Comparison of ENCODE assay signal across 29 mouse cellular contexts in genomic region chr8:128284816-128285215, GRCm38 (mm10).
DNase-seq lines count a peak whose midpoint lies in the region; ATAC-seq and TF ChIP-seq lines count a peak whose summit lies in the region.
"Had no signal": no experiment of that assay in that cellular context is flagged by ENCODE, and none has a peak within 500 bp of the region (broad histone marks: within the 10 kb centered on the region; RNA-seq: fewer than 3 reads in every experiment).

No protein-coding gene starts in this region.

- ATAC-seq in granulocyte monocyte progenitor cell, adult 5-6 weeks (replicated peaks; ENCODE audit: poor library complexity, severe bottlenecking), result peak; percentile 32
- peak; percentile 41; the same call in 1 of the 2 replicates for ATAC-seq in limb, embryonic 14.5 days (ENCODE audit: low FRiP score, low read depth)
- ATAC-seq: forebrain, embryonic 13.5 days; forebrain, embryonic 16.5 days; hindbrain, embryonic 16.5 days; intestine, embryonic 15.5 days; Patski had no signal

- H3K36me3 ChIP-seq in limb, embryonic 14.5 days (ENCODE audit: control insufficient read depth, insufficient read depth, low read length), result no peaks in the 10 kb centered on the region
- H3K36me3 ChIP-seq: forebrain, embryonic 10.5 days; G1E; heart, embryonic 10.5 days; heart, embryonic 13.5 days; hindbrain, embryonic 10.5 days; hindbrain, embryonic 13.5 days; intestine, embryonic 15.5 days had no signal

- peak; percentile 37 for DNase-seq in heart, adult 11 months
- no peak for DNase-seq in heart, postnatal 36 days
- DNase-seq in limb, embryonic 14.5 days (ENCODE audit: low spot score), result peak; percentile 60
- no peak for DNase-seq in spleen, adult 18-20 months
- DNase-seq in adrenal gland, adult 18-20 months (ENCODE audit: low spot score in 2 of 2), result no peak
- DNase-seq: adrenal gland, adult 2 months; adrenal gland, postnatal 14 days; B cell, adult 2 months; cerebellum, adult 11-12 months; cerebellum, adult 8-10 months; cerebellum, postnatal 10 days; cerebellum, postnatal 36 days; gastrocnemius, adult 2 months; gastrocnemius, postnatal 14 days; heart, adult 2 months; heart, postnatal 14 days had no signal

- H3K4me1 ChIP-seq in limb, embryonic 14.5 days (ENCODE audit: control insufficient read depth, insufficient read depth, low read length), result no peaks in the 10 kb centered on the region
- H3K4me1 ChIP-seq: forebrain, embryonic 10.5 days; forebrain, embryonic 13.5 days; heart, embryonic 10.5 days; hindbrain, embryonic 10.5 days; hindbrain, embryonic 13.5 days; intestine, embryonic 15.5 days had no signal

- no peak overlapping the region for H3K9ac ChIP-seq in limb, embryonic 14.5 days (ENCODE audit: low read depth, low read length, severe bottlenecking)
- H3K9ac ChIP-seq: forebrain, embryonic 13.5 days; heart, embryonic 13.5 days; hindbrain, embryonic 13.5 days; intestine, embryonic 15.5 days had no signal

- H3K27ac ChIP-seq in limb, embryonic 14.5 days (replicated peaks; ENCODE audit: low read depth, low read length), result no peak overlapping the region
- H3K27ac ChIP-seq: forebrain, embryonic 10.5 days; forebrain, embryonic 13.5 days; gastrocnemius, adult 2 months; heart, adult 2 months; heart, embryonic 10.5 days; heart, embryonic 13.5 days; hindbrain, embryonic 10.5 days; hindbrain, embryonic 13.5 days; intestine, embryonic 15.5 days had no signal

- no peaks in the 10 kb centered on the region for H3K9me3 ChIP-seq in limb, embryonic 14.5 days (ENCODE audit: control insufficient read depth, low read length)
- H3K9me3 ChIP-seq: forebrain, embryonic 10.5 days; forebrain, embryonic 13.5 days; G1E; heart, embryonic 10.5 days; heart, embryonic 13.5 days; hindbrain, embryonic 10.5 days; hindbrain, embryonic 13.5 days; intestine, embryonic 15.5 days had no signal

- WGBS in limb, embryonic 14.5 days, result 26% methylated on average over 3 of the region's 3 CpGs

- intact Hi-C loops in heart, postnatal 36 days (cut with DNase I), result no loop called here

- H3K27me3 ChIP-seq in limb, embryonic 14.5 days (ENCODE audit: control insufficient read depth, insufficient read depth, low read length), result no peaks in the 10 kb centered on the region
- H3K27me3 ChIP-seq: CH12.LX; forebrain, embryonic 13.5 days; heart, embryonic 13.5 days; hindbrain, embryonic 13.5 days; intestine, embryonic 15.5 days; Patski had no signal

- no peak for TF ChIP-seq POLR2A in limb, embryonic 14.5 days (IDR thresholded peaks at IDR 0.05; ENCODE audit: borderline replicate concordance, extremely low read depth, insufficient read depth, insufficient read length)

- H3K4me3 ChIP-seq in limb, embryonic 14.5 days (replicated peaks; ENCODE audit: low read length), result no peak overlapping the region
- H3K4me3 ChIP-seq: forebrain, embryonic 10.5 days; forebrain, embryonic 13.5 days; gastrocnemius, adult 2 months; heart, adult 2 months; heart, embryonic 10.5 days; heart, embryonic 13.5 days; hindbrain, embryonic 10.5 days; hindbrain, embryonic 13.5 days; intestine, embryonic 15.5 days had no signal

- no peak overlapping the region for H3K4me2 ChIP-seq in limb, embryonic 14.5 days (replicated peaks; ENCODE audit: low read depth, low read length, severe bottlenecking)
- H3K4me2 ChIP-seq: forebrain, embryonic 13.5 days; heart, embryonic 13.5 days; hindbrain, embryonic 13.5 days; intestine, embryonic 15.5 days had no signal

Comparison
In these comparisons a context has a peak if more than half of its experiments do, and no peak if none do; other contexts are left out.
1. DNase-seq: peak in heart, adult 11 months (single experiment) and limb, embryonic 14.5 days (single experiment); none in heart, postnatal 36 days (0 of 2), spleen, adult 18-20 months (0 of 2) and adrenal gland, adult 18-20 months (0 of 2).